Mouse (Mus musculus) CH12.LX (cell line): ENCODE measurements at regions not wholly inside any gene's neighbourhood (a gene's known extent, or its start where the extent isn't known, plus 50 kb on each side); places are given as distances from the start of the nearest gene placed in this dataset.

Source experiments
- DNase-seq: peaks from one replicate; pipeline ENCODE4 v3.0.0-alpha.2; 2013; ENCODE audit errors: extremely low read depth
- H3K27ac ChIP-seq: 2 replicates; pipeline ENCODE4 v1.5.1; 2012; ENCODE audit warnings: low read depth, mild to moderate bottlenecking, control low read depth, moderate library complexity; ENCODE audit not compliant: insufficient read depth
- H3K27me3 ChIP-seq: replicated peaks from 2 replicates; pipeline ENCODE3; 2012; ENCODE audit warnings: inconsistent platforms
- H3K36me3 ChIP-seq, 2 experiments: replicated peaks in 1 of 2; 2 replicates each; pipeline versions ENCODE3 to v1.6.1; 2012; ENCODE audit warnings: inconsistent platforms in 1 of 2, low read length in 1 of 2, mild to moderate bottlenecking in 1 of 2, mixed read lengths in 1 of 2, moderate library complexity in 1 of 2; ENCODE audit not compliant: control insufficient read depth in 1 of 2, insufficient read depth in 1 of 2
- H3K4me1 ChIP-seq, 2 experiments: 2 replicates each; pipeline ENCODE4 v1.6.1; 2012; ENCODE audit warnings: inconsistent platforms in 1 of 2, moderate library complexity in 1 of 2; ENCODE audit not compliant: insufficient read depth in 2 of 2, control insufficient read depth in 1 of 2
- H3K4me2 ChIP-seq: 2 replicates; pipeline ENCODE4 v1.6.1; 2012; ENCODE audit warnings: low read depth, mild to moderate bottlenecking, control low read depth; ENCODE audit not compliant: poor library complexity, insufficient read depth, severe bottlenecking
- H3K4me3 ChIP-seq, 3 experiments: fragments of 150-350 bp in 1 of 3; sonication (generic) in 1 of 3; replicated peaks in 1 of 3; 2 replicates each; pipeline versions ENCODE3 to v1.5.1; 2011 to 2012; ENCODE audit warnings: low read depth in 2 of 3, low read length in 2 of 3, mild to moderate bottlenecking in 2 of 3, moderate library complexity in 2 of 3, control low read depth in 1 of 3, improper control_type of control experiment in 1 of 3, inconsistent platforms in 1 of 3, mixed read lengths in 1 of 3; ENCODE audit not compliant: poor library complexity in 1 of 3
- H3K79me2 ChIP-seq: replicated peaks from 2 replicates; pipeline ENCODE4 v1.6.1; 2012; ENCODE audit warnings: mild to moderate bottlenecking, moderate library complexity; ENCODE audit not compliant: control insufficient read depth, poor library complexity, insufficient read depth, severe bottlenecking; ENCODE audit errors: extremely low read depth
- H3K9ac ChIP-seq: 2 replicates; pipeline ENCODE4 v1.6.1; 2012; ENCODE audit warnings: low read depth, mild to moderate bottlenecking, control low read depth, moderate library complexity; ENCODE audit not compliant: insufficient read depth
- H3K9me3 ChIP-seq: replicated peaks from 2 replicates; pipeline ENCODE3; 2012; ENCODE audit warnings: low read length, inconsistent platforms, mixed read lengths
- CHD1 ChIP-seq: IDR thresholded peaks from 2 replicates; pipeline ENCODE4 v1.6.1; 2012; ENCODE audit warnings: low read depth, low read length, improper control_type of control experiment, inconsistent platforms
- CTCF ChIP-seq, 2 experiments: IDR thresholded peaks in 1 of 2; conservative IDR thresholded peaks in 1 of 2; 2 replicates each; pipeline ENCODE4 v1.5.1; 2011 to 2012; ENCODE audit warnings: low read depth in 2 of 2, low read length in 2 of 2, improper control_type of control experiment in 1 of 2, inconsistent platforms in 1 of 2, mild to moderate bottlenecking in 1 of 2, moderate library complexity in 1 of 2
- ELF1 ChIP-seq: IDR thresholded peaks from 2 replicates; pipeline ENCODE4 v1.6.1; 2014; ENCODE audit warnings: low read depth, mild to moderate bottlenecking, inconsistent platforms, low read length, improper control_type of control experiment
- ETS1 ChIP-seq: conservative IDR thresholded peaks from 2 replicates; pipeline ENCODE4 v1.6.1; 2012; ENCODE audit warnings: low read depth, mild to moderate bottlenecking, inconsistent platforms, low read length, improper control_type of control experiment, moderate library complexity
- GABPA ChIP-seq: IDR thresholded peaks from 2 replicates; pipeline ENCODE4 v1.6.1; 2012; ENCODE audit warnings: low read depth, low read length, improper control_type of control experiment, inconsistent platforms; ENCODE audit not compliant: insufficient replicate concordance
- HCFC1 ChIP-seq: IDR thresholded peaks from 2 replicates; pipeline ENCODE4 v1.6.1; 2012; ENCODE audit warnings: low read depth, mild to moderate bottlenecking, inconsistent platforms, low read length, improper control_type of control experiment
- IRF4 ChIP-seq: IDR thresholded peaks from 2 replicates; pipeline ENCODE4 v1.6.1; 2014; ENCODE audit warnings: low read depth, mild to moderate bottlenecking, inconsistent platforms, low read length, improper control_type of control experiment
- KAT2A ChIP-seq: IDR thresholded peaks from 2 replicates; pipeline ENCODE4 v1.6.1; 2012; ENCODE audit warnings: low read length, improper control_type of control experiment, inconsistent platforms; ENCODE audit not compliant: insufficient replicate concordance
- MAFK ChIP-seq: IDR thresholded peaks from 2 replicates; pipeline ENCODE4 v1.6.1; 2011; ENCODE audit warnings: low read length, improper control_type of control experiment; ENCODE audit not compliant: insufficient replicate concordance
- MAX ChIP-seq: IDR thresholded peaks from 2 replicates; pipeline ENCODE4 v1.6.1; 2011; ENCODE audit warnings: low read length, improper control_type of control experiment
- NELFE ChIP-seq: IDR thresholded peaks from 2 replicates; pipeline ENCODE4 v1.6.1; 2011; ENCODE audit warnings: low read depth, low read length, improper control_type of control experiment
- PAX5 ChIP-seq: IDR thresholded peaks from 2 replicates; pipeline ENCODE4 v1.6.1; 2012; ENCODE audit warnings: low read length, inconsistent platforms, mixed read lengths
- POLR2A ChIP-seq: IDR thresholded peaks from 2 replicates; pipeline ENCODE4 v1.6.1; 2011; ENCODE audit warnings: low read depth, mild to moderate bottlenecking, improper control_type of control experiment, low read length
- RAD21 ChIP-seq: IDR thresholded peaks from 2 replicates; pipeline ENCODE4 v1.6.1; 2011; ENCODE audit warnings: low read depth, mild to moderate bottlenecking, low read length, improper control_type of control experiment, moderate library complexity
- SIN3A ChIP-seq: IDR thresholded peaks from 2 replicates; pipeline ENCODE4 v1.6.1; 2012; ENCODE audit warnings: low read length, improper control_type of control experiment, inconsistent platforms
- SMC3 ChIP-seq: IDR thresholded peaks from 2 replicates; pipeline ENCODE4 v1.6.1; 2011; ENCODE audit warnings: low read depth, low read length, improper control_type of control experiment
- TBP ChIP-seq: conservative IDR thresholded peaks from 2 replicates; pipeline ENCODE4 v1.6.1; 2011; ENCODE audit warnings: low read depth, low read length, improper control_type of control experiment
- TCF12 ChIP-seq: IDR thresholded peaks from 2 replicates; pipeline ENCODE4 v1.6.1; 2014; ENCODE audit warnings: low read depth, mild to moderate bottlenecking, inconsistent platforms, low read length, improper control_type of control experiment
- USF1 ChIP-seq: IDR thresholded peaks from 2 replicates; pipeline ENCODE4 v1.6.1; 2014; ENCODE audit warnings: low read depth, mild to moderate bottlenecking, inconsistent platforms, low read length, improper control_type of control experiment
- USF2 ChIP-seq: conservative IDR thresholded peaks from 2 replicates; pipeline ENCODE4 v1.6.1; 2011; ENCODE audit warnings: low read depth, low read length, improper control_type of control experiment
- ZC3H11A ChIP-seq: IDR thresholded peaks from 2 replicates; pipeline ENCODE4 v1.6.1; 2012; ENCODE audit warnings: low read depth, mild to moderate bottlenecking, inconsistent platforms, low read length, improper control_type of control experiment
- ZKSCAN1 ChIP-seq: IDR thresholded peaks from 2 replicates; pipeline ENCODE4 v1.6.1; 2012; ENCODE audit warnings: low read depth, inconsistent platforms, low read length, improper control_type of control experiment, borderline replicate concordance
- ZMIZ1 ChIP-seq: IDR thresholded peaks from 2 replicates; pipeline ENCODE4 v1.6.1; 2012; ENCODE audit warnings: low read depth, mild to moderate bottlenecking, inconsistent platforms, low read length, improper control_type of control experiment
- ZNF384 ChIP-seq: IDR thresholded peaks from 2 replicates; pipeline ENCODE4 v1.6.1; 2012; ENCODE audit warnings: low read depth, low read length, improper control_type of control experiment, inconsistent platforms
- dilution Hi-C: fragments of 300-500 bp; cut with MboI; formaldehyde crosslinking; loops from 2 replicates; pipeline ENCODE4 v1.14.3; 2020; ENCODE audit warnings: low sequenced_read_pairs; ENCODE audit not compliant: extremely low pct_unique_long_range_greater_than_20kb, extremely low pct_ligation_motif_present
- in situ Hi-C: fragments of 300-500 bp; cut with MboI; formaldehyde crosslinking; loops from 3 replicates; pipeline ENCODE4 v1.14.3; 2019; ENCODE audit warnings: low sequenced_read_pairs, low pct_ligation_motif_present, low pct_unique_long_range_greater_than_20kb, mixed read lengths

GRCm38 (mm10) chr17:94553400-94553799 lies 196.4 kb downstream of the Mettl4 start:
- H3K4me3 ChIP-seq: no peak overlapping the region
- no peaks in the 10 kb centered on the region for H3K4me1 ChIP-seq
- peak; percentile 12 for DNase-seq

GRCm38 (mm10) chr17:94528765-94529164 lies 221.1 kb downstream of the Mettl4 start:
- TF ChIP-seq IRF4 (no peak), MAX (no peak), GABPA (no peak), USF1 (no peak), ZC3H11A (no peak), ZNF384 (no peak)
- dilution Hi-C loops (no loop called here), in situ Hi-C loops (no loop called here)
- no peaks in the 10 kb centered on the region for H3K9me3 ChIP-seq
- no peaks in the 10 kb centered on the region for H3K4me1 ChIP-seq
- H3K4me2 ChIP-seq: no peak overlapping the region
- H3K4me3 ChIP-seq: no peak overlapping the region
- no peak overlapping the region for H3K9ac ChIP-seq
- no peaks in the 10 kb centered on the region for H3K27me3 ChIP-seq
- no peaks in the 10 kb centered on the region for H3K79me2 ChIP-seq
- H3K27ac ChIP-seq: no peak overlapping the region
- no peaks in the 10 kb centered on the region for H3K36me3 ChIP-seq
- no peak for DNase-seq

More at GRCm38 (mm10) chr17:94553400-94553799, 196.4 kb downstream of the Mettl4 start:
- no peak overlapping the region for H3K27ac ChIP-seq
- H3K9me3 ChIP-seq: no peaks in the 10 kb centered on the region
- H3K9ac ChIP-seq: no peak overlapping the region
- no peaks in the 10 kb centered on the region for H3K79me2 ChIP-seq
- no peak overlapping the region for H3K4me2 ChIP-seq
- TF ChIP-seq KAT2A (no peak), ZKSCAN1 (no peak), GABPA (no peak), ELF1 (no peak), MAFK (no peak), NELFE (no peak), ZC3H11A (no peak), ETS1 (no peak), ZNF384 (no peak), HCFC1 (no peak), SMC3 (peak; percentile 36), PAX5 (no peak), TCF12 (no peak), USF2 (no peak), CTCF (conservative IDR thresholded peaks at IDR 0.05 in 1 of 2, IDR thresholded peaks at IDR 0.05 in 1 of 2; ENCODE audit: low read depth in 2 of 2, low read length in 2 of 2) (peak; percentile 0 to 50; a peak in 3 of 4 replicates), IRF4 (no peak), MAX (no peak), ZMIZ1 (no peak), TBP (no peak), POLR2A (no peak), SIN3A (no peak), CHD1 (no peak), RAD21 (peak; percentile 50)
- TF ChIP-seq, all 38 proteins: peak for 3
- in situ Hi-C loops: no loop called here
- dilution Hi-C loops: no loop called here
- H3K27me3 ChIP-seq: peaks cover 14% of the 10 kb centered on the region
- H3K36me3 ChIP-seq: no peaks in the 10 kb centered on the region
